Mouse (Mus musculus) thymus, adult 2 months (tissue): ENCODE results near the gene 4931428F04Rik. TPM values are rescaled to one million over a fixed set of nuclear protein-coding genes. Genes with fewer than 3 reads are reported as not detected.

Source experiments
- DNase-seq: peaks from one replicate; pipeline ENCODE4 v3.0.0; 2021
- H3K27ac ChIP-seq: fragments of 200-500 bp; 2 replicates; pipeline ENCODE4 v1.5.1; 2012; ENCODE audit warnings: low read length, control low read depth; ENCODE audit not compliant: control insufficient read depth, insufficient read depth
- H3K27me3 ChIP-seq: fragments of 200-500 bp; 2 replicates; pipeline ENCODE4 v1.6.1; 2012; ENCODE audit warnings: mild to moderate bottlenecking, low read length, moderate library complexity, mixed read lengths; ENCODE audit not compliant: control insufficient read depth, insufficient read depth
- H3K36me3 ChIP-seq: fragments of 200-500 bp; 2 replicates; pipeline ENCODE4 v1.6.1; 2012; ENCODE audit warnings: mild to moderate bottlenecking, low read length, moderate library complexity; ENCODE audit not compliant: control insufficient read depth, insufficient read depth
- H3K4me1 ChIP-seq: fragments of 200-500 bp; replicated peaks from 2 replicates; pipeline ENCODE4 v1.6.1; 2012; ENCODE audit warnings: low read length; ENCODE audit not compliant: control insufficient read depth, insufficient read depth
- H3K4me3 ChIP-seq: fragments of 200-500 bp; 2 replicates; pipeline ENCODE4 v1.5.1; 2012; ENCODE audit warnings: mild to moderate bottlenecking, low read length, control low read depth, moderate library complexity; ENCODE audit not compliant: control insufficient read depth, insufficient read depth
- CTCF ChIP-seq: fragments of 200-500 bp; IDR thresholded peaks from 2 replicates; pipeline ENCODE4 v1.5.1; 2012; ENCODE audit warnings: mild to moderate bottlenecking, control low read depth, low read length, moderate library complexity, borderline replicate concordance; ENCODE audit not compliant: control insufficient read depth, poor library complexity, insufficient read depth; ENCODE audit errors: extremely low read depth
- POLR2A ChIP-seq: fragments of 200-500 bp; IDR thresholded peaks from 2 replicates; pipeline ENCODE4 v1.6.1; 2012; ENCODE audit warnings: mild to moderate bottlenecking, low read length, control low read depth, moderate library complexity; ENCODE audit not compliant: control insufficient read depth, poor library complexity, insufficient read depth; ENCODE audit errors: extremely low read depth
- WGBS: fragments of 180-500 bp; shearing (Covaris S2); methylation state at CpG from one replicate; pipeline ENCODE4 v1.1.7; 2018; 5-methylcytosine and 5-hydroxymethylcytosine counted together
- polyA plus RNA-seq: library from polyadenylated mRNA; depleted of rRNA; stranded (reverse); fragments of >200 nt; gene quantifications from 2 replicates; pipeline ENCODE4 v1.2.3, GENCODE M21; 2012

The 4931428F04Rik gene
- polyA plus RNA-seq, 1 experiment = 13.6 TPM

DNA sequence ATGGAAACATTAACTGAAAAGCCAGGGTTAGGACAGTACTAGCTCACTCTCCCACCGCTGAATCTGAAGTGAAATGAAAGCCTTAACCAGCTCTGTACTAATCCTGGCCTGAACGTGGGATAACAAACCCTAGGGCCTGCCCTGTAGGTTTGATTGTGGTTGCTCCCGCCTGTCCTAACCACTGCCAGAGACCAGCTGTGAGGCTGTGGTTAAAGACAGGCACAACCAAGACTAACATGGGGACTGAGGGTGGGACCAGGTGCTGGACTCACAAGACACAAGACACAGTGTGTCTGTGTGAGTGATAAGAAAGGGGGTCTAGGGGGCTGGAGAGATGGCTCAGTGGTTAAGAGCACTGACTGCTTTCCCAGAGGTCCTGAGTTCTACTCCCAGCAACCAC is 9.1 kb downstream of the 4931428F04Rik start:
- TF ChIP-seq CTCF = no peak
- no peak for TF ChIP-seq POLR2A
- WGBS = 14% methylated on average over 3 of the region's 3 CpGs

DNA sequence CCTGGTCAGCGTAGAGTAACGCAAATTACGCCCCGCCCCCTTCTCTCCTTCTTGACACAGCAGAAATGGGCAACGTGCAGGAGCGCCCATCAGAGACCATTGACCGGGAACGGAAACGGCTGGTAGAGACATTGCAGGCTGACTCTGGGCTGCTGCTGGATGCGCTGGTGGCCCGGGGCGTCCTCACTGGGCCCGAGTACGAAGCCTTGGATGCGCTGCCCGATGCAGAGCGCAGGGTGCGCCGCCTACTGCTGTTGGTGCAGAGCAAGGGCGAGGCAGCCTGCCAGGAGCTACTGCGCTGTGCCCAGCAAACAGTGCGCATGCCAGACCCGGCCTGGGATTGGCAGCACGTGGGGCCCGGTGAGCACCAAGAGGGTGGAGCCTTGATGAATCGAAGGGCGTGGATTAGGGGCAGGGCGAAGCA is 10.7 kb downstream of the 4931428F04Rik start:
- no peaks in the 10 kb centered on the region for H3K36me3 ChIP-seq
- 2% methylated on average over 28 of the region's 28 CpGs for WGBS
- TF ChIP-seq CTCF (no peak), POLR2A (no peak)
- peaks cover 20% of the 10 kb centered on the region for H3K4me1 ChIP-seq
- DNase-seq = no peak
- no peak overlapping the region for H3K4me3 ChIP-seq
- no peak overlapping the region for H3K27ac ChIP-seq
- H3K27me3 ChIP-seq = no peaks in the 10 kb centered on the region; the same call in 1 of the 2 replicates

More for the DNA sequence above, 9.1 kb downstream of the 4931428F04Rik start:
- Histone ChIP-seq H3K27me3 (no peaks in the 10 kb centered on the region; the same call in 1 of the 2 replicates), H3K4me1 (peaks cover 20% of the 10 kb centered on the region), H3K36me3 (no peaks in the 10 kb centered on the region), H3K27ac (no peak overlapping the region), H3K4me3 (no peak overlapping the region)
- no peak for DNase-seq

DNA sequence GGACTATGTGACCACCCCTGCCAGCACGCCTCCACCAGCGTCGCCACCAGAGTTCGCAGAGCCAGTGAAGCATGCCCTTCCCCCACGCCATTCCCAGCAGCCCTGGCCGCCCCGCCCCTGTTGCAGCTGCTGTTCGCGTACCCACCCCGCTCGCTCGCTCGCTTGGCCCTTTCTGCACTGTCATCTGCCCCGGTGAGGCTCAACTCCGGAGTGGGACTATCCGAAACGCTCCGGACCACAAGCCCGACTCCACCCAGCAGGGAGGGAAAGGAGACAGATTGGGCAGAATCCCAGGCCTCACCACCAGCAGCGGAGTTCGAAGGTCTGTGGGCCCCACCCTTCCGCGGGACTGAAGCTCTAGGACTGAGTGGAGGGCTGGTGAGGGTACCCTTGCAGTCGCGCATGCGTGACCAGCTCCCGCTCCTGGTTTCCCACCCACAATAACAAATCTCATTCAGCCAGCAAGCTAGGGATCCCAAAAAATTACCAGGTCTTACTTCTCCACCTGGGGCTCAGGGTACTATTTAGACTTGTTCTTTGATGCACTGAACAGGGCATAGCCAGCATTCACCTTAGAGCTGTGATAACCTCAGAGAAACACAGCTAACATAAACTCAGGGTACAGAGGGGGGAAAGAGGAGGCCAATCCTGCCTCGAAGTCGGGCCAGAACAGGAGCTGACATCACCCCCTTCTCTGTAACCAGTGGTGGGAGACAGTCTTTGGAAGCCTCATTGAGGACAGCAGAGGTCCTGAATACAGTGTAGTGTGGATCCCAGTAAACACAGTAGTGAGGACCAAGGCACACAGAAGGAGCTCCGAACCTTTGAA is 13.2 kb downstream of the 4931428F04Rik start:
- peak overlapping the region; percentile 41 for H3K4me3 ChIP-seq
- H3K36me3 ChIP-seq = no peaks in the 10 kb centered on the region
- DNase-seq = peak; percentile 49
- peaks cover 17% of the 10 kb centered on the region for H3K4me1 ChIP-seq
- no peak overlapping the region for H3K27ac ChIP-seq
- no peak for TF ChIP-seq POLR2A
- no peaks in the 10 kb centered on the region; the same call in 1 of the 2 replicates for H3K27me3 ChIP-seq
- 4% methylated on average over 30 of the region's 30 CpGs for WGBS

DNA sequence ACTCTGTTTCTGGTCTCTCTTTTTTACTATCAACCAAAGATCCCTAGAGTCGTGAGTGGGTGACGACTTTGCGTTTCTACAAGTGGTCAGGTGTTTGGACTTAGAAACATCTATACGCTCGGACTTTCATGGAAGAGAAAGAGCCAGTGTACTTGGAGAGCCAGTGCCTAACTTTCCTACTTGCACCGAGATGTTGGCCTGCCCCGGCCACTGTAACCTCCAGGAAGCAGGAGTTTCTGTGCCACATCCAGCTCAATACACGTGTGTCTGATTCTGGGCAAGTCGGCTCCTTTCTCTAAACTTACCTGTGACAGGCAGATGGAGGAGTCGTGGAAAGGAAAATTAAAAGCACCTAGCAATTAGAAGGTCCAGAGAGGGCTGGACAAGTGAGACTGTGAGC is 13.8 kb downstream of the 4931428F04Rik start, which contains the start of gene Nol3:
Gene Nol3, plus strand, starts transcription at position 301 of the 400 bp plus-strand sequence.
- no peak for TF ChIP-seq CTCF
- TF ChIP-seq POLR2A = no peak
- DNase-seq = no peak
- peaks cover 18% of the 10 kb centered on the region for H3K4me1 ChIP-seq
- no peaks in the 10 kb centered on the region for H3K36me3 ChIP-seq
- WGBS = 16% methylated on average over 10 of the region's 10 CpGs
- peaks cover 2% of the 10 kb centered on the region; the same call in 1 of the 2 replicates for H3K27me3 ChIP-seq
- H3K27ac ChIP-seq = no peak within 1 kb of the TSS
- H3K4me3 ChIP-seq = peak within 1 kb of the TSS; percentile 41

DNA sequence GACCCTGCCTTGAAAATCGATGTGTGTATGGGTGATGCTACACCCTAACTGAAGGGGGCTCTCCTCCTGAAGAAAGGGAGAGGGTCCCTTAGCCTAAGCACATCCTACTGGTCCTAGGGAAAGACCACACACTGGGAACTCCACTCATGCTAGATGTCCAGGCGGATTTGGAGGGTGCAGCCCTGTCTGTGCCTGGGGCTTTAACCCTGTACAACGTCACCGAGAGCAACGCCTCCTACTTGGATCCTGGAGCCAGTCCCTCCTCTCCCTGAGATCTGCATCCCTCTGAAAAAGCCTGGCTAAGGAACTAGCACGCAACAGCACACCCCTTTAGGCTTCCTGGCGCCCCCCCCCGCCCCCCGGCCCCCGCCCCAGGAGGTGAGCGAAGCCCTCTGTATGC is 14.3 kb downstream of the 4931428F04Rik start:
- peaks cover 4% of the 10 kb centered on the region; the same call in 1 of the 2 replicates for H3K27me3 ChIP-seq
- 30% methylated on average over 11 of the region's 11 CpGs for WGBS
- no peak overlapping the region for H3K4me3 ChIP-seq
- H3K36me3 ChIP-seq = no peaks in the 10 kb centered on the region
- H3K27ac ChIP-seq = no peak overlapping the region
- TF ChIP-seq CTCF (no peak), POLR2A (no peak)
- peaks cover 23% of the 10 kb centered on the region for H3K4me1 ChIP-seq
- no peak for DNase-seq

DNA sequence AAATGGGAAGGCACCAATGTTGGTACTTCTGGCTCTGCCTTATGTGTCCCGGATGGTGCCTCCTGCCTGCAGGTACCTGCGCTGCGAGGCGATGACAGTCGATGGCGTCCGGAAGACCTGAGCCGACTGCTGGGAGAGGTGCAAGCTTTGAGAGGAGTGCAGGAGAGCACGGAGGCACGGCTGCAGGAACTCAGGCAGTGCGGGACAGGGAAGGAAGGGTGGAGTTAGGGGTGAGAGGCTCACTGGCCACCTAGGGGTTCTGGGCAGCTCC is 18.8 kb downstream of the 4931428F04Rik start:
- Histone ChIP-seq H3K36me3 (no peaks in the 10 kb centered on the region; the same call in none of the 2 replicates), H3K27ac (no peak overlapping the region), H3K4me3 (no peak overlapping the region), H3K27me3 (peaks cover 17% of the 10 kb centered on the region; the same call in 1 of the 2 replicates), H3K4me1 (peaks cover 26% of the 10 kb centered on the region)
- TF ChIP-seq POLR2A (no peak), CTCF (no peak)
- WGBS = 32% methylated on average over 11 of the region's 11 CpGs
- no peak for DNase-seq
